Mouse (Mus musculus) inflammation-experienced regulatory T-cells (primary cell): ENCODE measurements around the gene Tob2. TPM values are rescaled to one million over a fixed set of nuclear protein-coding genes. Genes with fewer than 3 reads are reported as not detected.

Source experiments
- polyA plus RNA-seq, 2 experiments: library from polyadenylated mRNA; unstranded; fragments of 100-300 nt; shearing (Covaris generic); gene quantifications; one replicate each; pipeline ENCODE4 v1.2.1; 2017

Tob2 gene
- 10 to 100 TPM; 75.8 to 78.2 TPM for polyA plus RNA-seq

DNA sequence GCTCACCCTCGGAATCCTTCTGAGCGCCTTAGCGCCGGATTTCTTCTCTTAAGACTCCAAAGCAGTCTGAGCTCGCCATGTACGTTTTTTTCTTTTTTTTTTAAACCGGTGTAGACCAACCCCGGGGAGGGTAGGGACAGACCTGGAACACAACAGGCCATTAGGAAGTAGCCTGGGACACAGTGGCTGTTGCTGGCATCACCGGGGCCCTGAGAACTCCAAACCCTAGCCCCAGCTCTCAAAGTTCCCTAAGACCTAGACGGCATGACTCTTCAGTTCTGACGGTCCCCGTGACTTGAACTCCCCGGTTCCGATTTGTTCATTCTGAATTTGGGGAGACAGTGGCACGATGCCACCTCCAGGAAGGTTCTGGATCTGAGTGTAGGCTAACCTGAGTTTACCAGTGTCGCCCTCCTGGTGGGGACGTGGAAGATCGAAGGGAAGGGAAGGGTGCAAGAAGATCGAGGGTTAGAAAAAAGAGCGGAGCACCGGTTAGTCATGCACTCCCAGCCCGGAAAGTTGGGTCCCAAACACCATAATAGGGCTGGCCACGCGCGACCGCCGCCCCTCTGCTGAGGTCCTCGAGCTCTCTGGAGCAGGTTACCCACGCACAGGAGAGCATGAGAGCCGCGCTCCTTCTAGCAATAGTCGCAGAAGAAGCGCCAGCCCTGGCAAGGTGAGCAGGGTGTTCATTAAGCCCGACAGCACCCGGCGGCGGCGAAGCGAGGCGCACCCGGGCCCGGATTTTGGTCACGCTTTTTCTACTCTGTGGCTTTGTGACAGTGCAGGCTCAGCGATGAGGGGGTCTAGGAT, at the start of gene Tob2:
Gene Tob2 (minus strand): TSS at position 280 of the 813 bp plus-strand sequence.

DNA sequence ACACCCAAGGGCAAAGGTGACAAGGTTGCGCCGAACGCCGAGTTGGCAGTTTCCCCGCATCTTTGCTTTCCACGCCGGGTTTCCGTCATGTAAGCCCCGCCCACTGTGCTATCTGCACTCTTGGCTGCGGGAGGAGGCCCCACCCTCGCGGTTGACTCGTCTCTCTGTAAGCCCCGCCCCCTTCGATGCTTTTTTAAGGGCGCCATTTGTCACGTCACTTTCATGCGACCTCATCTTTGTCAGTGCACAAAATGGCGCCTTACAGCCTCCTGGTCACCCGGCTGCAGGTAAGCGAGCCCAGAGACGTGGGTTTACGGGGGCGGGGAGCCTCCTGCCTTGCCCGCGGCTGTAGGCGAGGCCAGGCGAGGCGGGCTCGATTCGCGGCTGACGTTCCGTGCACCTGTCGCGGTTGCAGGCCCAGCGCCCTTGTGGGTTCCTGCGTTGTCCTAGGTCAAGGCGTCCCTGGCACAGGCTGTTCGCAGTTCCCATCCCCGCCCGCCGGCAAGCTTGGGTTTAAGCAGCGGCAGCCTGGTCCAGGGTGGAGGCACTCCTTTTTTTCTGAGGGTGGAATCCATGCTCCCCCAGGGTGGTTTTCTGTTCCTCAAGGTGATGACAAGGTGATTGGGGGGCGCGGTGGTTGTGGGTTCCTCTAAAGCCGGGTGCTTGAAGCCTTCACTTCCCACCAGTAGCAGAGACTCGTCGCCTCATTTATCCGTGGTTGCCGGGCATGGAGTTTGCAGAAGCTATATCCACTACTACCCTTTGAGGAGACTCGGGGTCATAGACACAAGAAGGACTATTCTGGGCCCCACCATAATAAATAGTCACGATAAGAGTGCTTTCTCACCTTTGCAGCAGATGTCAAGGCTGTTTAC, 13.9 kb upstream of the Tob2 start, which contains the start of gene Aco2:
Gene Aco2 (plus strand): TSS at position 48 of the 875 bp plus-strand sequence.

DNA sequence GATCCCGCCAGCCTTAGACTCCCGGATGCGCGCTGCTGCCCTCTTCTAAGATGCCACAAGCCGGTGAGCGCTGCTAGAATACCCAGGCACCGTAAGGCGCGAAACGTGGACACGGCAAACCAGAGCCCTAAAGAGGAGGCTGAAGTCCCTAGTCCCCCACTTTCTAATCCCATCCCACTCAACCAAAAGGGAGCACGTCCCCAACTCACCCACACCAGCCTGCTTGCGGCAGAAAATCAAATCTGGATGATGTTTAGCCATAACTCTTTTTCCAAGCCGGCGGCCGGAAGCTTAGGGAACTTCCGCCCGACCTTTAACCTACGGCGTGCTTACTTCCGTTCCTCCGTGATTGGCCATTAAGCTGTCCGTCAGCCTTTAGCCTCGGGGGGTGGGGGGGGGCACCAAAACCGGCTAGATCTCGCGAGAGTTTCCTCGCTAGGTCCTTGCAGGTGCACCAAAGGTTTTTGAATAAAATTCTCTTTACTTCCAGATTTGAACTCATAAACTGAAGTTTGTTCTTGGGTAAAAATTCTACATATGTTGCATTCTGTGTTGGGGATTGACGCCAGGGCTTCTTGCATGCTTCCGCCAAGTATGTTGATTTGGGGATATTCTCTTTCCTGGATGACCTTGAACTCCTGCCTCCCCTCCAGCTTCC, 13.1 kb upstream of the Tob2 start, which contains the start of gene Phf5a:
Gene Phf5a (minus strand): TSS at position 308 of the 658 bp plus-strand sequence.

DNA sequence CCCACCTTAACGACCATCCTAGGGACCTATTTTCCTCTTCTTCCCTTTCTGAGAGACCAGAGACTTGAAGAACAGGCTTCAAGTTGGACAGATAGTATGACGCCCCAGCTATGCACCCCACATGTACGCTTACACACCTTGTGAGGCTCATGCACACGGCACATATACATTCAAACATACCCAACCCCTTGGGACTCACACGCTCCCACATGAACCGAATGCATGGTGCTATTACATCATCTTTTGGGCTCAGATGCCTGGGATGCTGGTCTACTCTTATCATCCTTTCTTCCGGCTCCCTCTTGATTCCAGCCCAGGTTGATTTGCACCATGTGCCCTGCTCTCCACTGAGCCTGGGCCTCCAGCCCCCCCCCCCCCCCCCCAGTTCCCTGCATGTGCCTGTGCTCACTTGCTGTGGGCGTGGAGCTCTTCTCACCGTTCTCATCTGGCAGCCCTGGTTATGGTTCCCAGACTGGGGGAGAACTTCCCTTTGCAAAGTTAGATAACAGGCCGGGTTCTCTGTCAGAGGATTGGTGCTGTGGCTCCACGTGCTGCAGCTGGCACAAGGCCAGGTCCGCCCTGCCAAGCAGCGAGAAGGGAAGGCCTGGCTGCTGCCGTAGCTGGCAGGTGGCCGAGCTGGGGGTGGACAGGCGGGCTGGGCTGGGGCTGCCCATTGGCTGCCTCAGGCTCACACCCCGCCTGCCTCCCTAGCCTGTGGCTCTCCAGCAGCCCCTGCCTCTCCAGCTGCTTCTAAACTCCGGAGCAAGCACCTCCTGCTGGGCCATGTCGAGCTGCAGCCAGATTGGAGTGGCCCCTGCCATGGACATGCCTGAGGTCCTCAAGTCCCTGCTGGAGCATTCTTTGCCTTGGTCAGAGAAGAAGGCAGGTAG, 56.4 kb downstream of the Tob2 start, which contains the start of gene Tef:
Gene Tef (plus strand): TSS at position 421 of the 890 bp plus-strand sequence.

Other genes starting within 250 kb of the Tob2 start
- gene L3mbtl2, start 194.9 kb downstream of the Tob2 start, polyA plus RNA-seq: 10 to 100 TPM; 30.3 to 32.3 TPM
- gene Chadl, start 161.5 kb downstream of the Tob2 start, polyA plus RNA-seq: 1 to 10 TPM; 1.6 to 7.7 TPM
- gene Zc3h7b, start 113.7 kb downstream of the Tob2 start, polyA plus RNA-seq: 1 to 10 TPM; 6.9 to 7.0 TPM
- 10 to 100 TPM; 73.0 to 76.2 TPM for gene Rangap1, start 113.3 kb downstream of the Tob2 start, polyA plus RNA-seq
- 10 to 100 TPM; 30.5 to 32.8 TPM for gene Tef, start 56.4 kb downstream of the Tob2 start, polyA plus RNA-seq
- gene Phf5a, start 13.1 kb upstream of the Tob2 start, polyA plus RNA-seq: 10 to 100 TPM; 83.1 to 92.8 TPM
- 100 to 1,000 TPM; 122 to 127 TPM for gene Aco2, start 13.5 kb upstream of the Tob2 start, polyA plus RNA-seq
- gene Polr3h, start 67.4 kb upstream of the Tob2 start, polyA plus RNA-seq: 10 to 100 TPM; 53.2 to 55.8 TPM
- under 1 TPM in 1 of 2 experiments, not detected in 1; 0.27 TPM for gene Csdc2, start 78.0 kb upstream of the Tob2 start, polyA plus RNA-seq
- 10 to 100 TPM; 13.0 to 16.0 TPM for gene Pmm1, start 102.1 kb upstream of the Tob2 start, polyA plus RNA-seq
- gene 1700029P11Rik, start 121.7 kb upstream of the Tob2 start, polyA plus RNA-seq: not detected
- gene Xrcc6, start 129.0 kb upstream of the Tob2 start, polyA plus RNA-seq: 10 to 100 TPM; 62.0 to 77.7 TPM
- 10 to 100 TPM; 37.2 to 48.3 TPM for gene Desi1, start 175.1 kb upstream of the Tob2 start, polyA plus RNA-seq
- gene Snu13, start 188.8 kb upstream of the Tob2 start, polyA plus RNA-seq: 100 to 1,000 TPM; 136 to 218 TPM
- under 1 TPM in 1 of 2 experiments, not detected in 1; 0.70 TPM for gene 4930407I10Rik, start 200.4 kb upstream of the Tob2 start, polyA plus RNA-seq
- 1 to 10 TPM in 1 of 2 experiments, under 1 TPM in 1; 0.14 to 1.4 TPM for gene Mei1, start 211.2 kb upstream of the Tob2 start, polyA plus RNA-seq